19 mouse cellular contexts compared by ENCODE assay signal in genomic region chr14:77748920-77749319, GRCm38 (mm10).
DNase-seq lines count a peak whose midpoint lies in the region; ATAC-seq lines count a peak whose summit lies in the region.
"Had no signal": no experiment of that assay in that cellular context is flagged by ENCODE, and none has a peak within 500 bp of the region (broad histone marks: within the 10 kb centered on the region; RNA-seq: fewer than 3 reads in every experiment).

No protein-coding gene starts in this region.

- no peak for DNase-seq in frontal cortex, postnatal 10 days (ENCODE audit: low spot score in 2 of 2)
- peak; percentile 21 for DNase-seq in heart, adult 11 months
- peak; percentile 11 for DNase-seq in right cerebral cortex, adult 18-20 months
- DNase-seq in right cerebral cortex, postnatal 10 days (ENCODE audit: low spot score in 2 of 2) = no peak
- peak; percentile 66 for DNase-seq in telencephalon, adult 2 months (ENCODE audit: low read depth, low spot score)
- DNase-seq in urinary bladder, postnatal 36 days (ENCODE audit: low spot score in 2 of 2) = no peak
- DNase-seq: adrenal gland, adult 2 months; adrenal gland, postnatal 10 days; adrenal gland, postnatal 25 days; cerebellum, adult 11-12 months; cerebellum, adult 9-10 months; cerebellum, postnatal 10 days; cerebellum, postnatal 25 days had no signal

- peaks cover 6% of the 10 kb centered on the region for H3K9me3 ChIP-seq in heart, embryonic 12.5 days (replicated peaks)
- H3K9me3 ChIP-seq: embryonic facial prominence, embryonic 12.5 days had no signal

- peak; percentile 92 for ATAC-seq in frontal cortex, adult (ENCODE audit: low TSS enrichment)
- no peak for ATAC-seq in heart, embryonic 12.5 days (ENCODE audit: insufficient number of reproducible peaks, low FRiP score)
- ATAC-seq: forebrain, embryonic 13.5 days; forebrain, embryonic 16.5 days had no signal

- H3K9ac ChIP-seq in heart, embryonic 12.5 days = no peak overlapping the region
- H3K9ac ChIP-seq: embryonic facial prominence, embryonic 12.5 days; forebrain, embryonic 13.5 days had no signal

- H3K4me3 ChIP-seq in heart, embryonic 12.5 days = no peak overlapping the region
- H3K4me3 ChIP-seq: embryonic facial prominence, embryonic 10.5 days; embryonic facial prominence, embryonic 12.5 days; forebrain, embryonic 13.5 days had no signal

- H3K4me1 ChIP-seq in heart, embryonic 12.5 days (replicated peaks) = no peaks in the 10 kb centered on the region
- H3K4me1 ChIP-seq: embryonic facial prominence, embryonic 10.5 days; embryonic facial prominence, embryonic 12.5 days; forebrain, embryonic 13.5 days had no signal

- no peak overlapping the region for H3K4me2 ChIP-seq in heart, embryonic 12.5 days
- H3K4me2 ChIP-seq: embryonic facial prominence, embryonic 12.5 days; forebrain, embryonic 13.5 days had no signal

- H3K27ac ChIP-seq in heart, embryonic 12.5 days (ENCODE audit: poor library complexity, severe bottlenecking) = no peak overlapping the region
- H3K27ac ChIP-seq: embryonic facial prominence, embryonic 10.5 days; embryonic facial prominence, embryonic 12.5 days; forebrain, embryonic 13.5 days had no signal

- H3K27me3 ChIP-seq in heart, embryonic 12.5 days (replicated peaks) = no peaks in the 10 kb centered on the region
- H3K27me3 ChIP-seq: embryonic facial prominence, embryonic 12.5 days; forebrain, embryonic 13.5 days had no signal

- no peaks in the 10 kb centered on the region for H3K36me3 ChIP-seq in heart, embryonic 12.5 days
- H3K36me3 ChIP-seq: embryonic facial prominence, embryonic 10.5 days; embryonic facial prominence, embryonic 12.5 days had no signal

Comparison
In these comparisons a context has a peak if more than half of its experiments do, and no peak if none do; other contexts are left out.
1. DNase-seq: peak in heart, adult 11 months (single experiment), right cerebral cortex, adult 18-20 months (single experiment) and telencephalon, adult 2 months (single experiment); none in frontal cortex, postnatal 10 days (0 of 2), right cerebral cortex, postnatal 10 days (0 of 2) and urinary bladder, postnatal 36 days (0 of 2).